Mouse (Mus musculus) liver, adult 2 months (tissue): Measurements from ENCODE around the gene Nkain2. TPM values are rescaled to one million over a fixed set of nuclear protein-coding genes. Genes with fewer than 3 reads are reported as not detected.

Source experiments
- DNase-seq: peaks from one replicate; pipeline ENCODE4 v3.0.0-alpha.2; 2011; ENCODE audit warnings: low read depth, low spot score; ENCODE audit errors: extremely low read depth
- H3K27ac ChIP-seq: fragments of 200-500 bp; replicated peaks from 2 replicates; pipeline ENCODE4 v1.5.1; 2012; ENCODE audit warnings: low read depth, mild to moderate bottlenecking, control low read depth, inconsistent platforms, low read length; ENCODE audit not compliant: insufficient read depth
- H3K27me3 ChIP-seq: fragments of 200-500 bp; 2 replicates; pipeline ENCODE4 v1.6.1; 2012; ENCODE audit warnings: mild to moderate bottlenecking, moderate library complexity, low read length, inconsistent platforms; ENCODE audit not compliant: control insufficient read depth, insufficient read depth
- H3K36me3 ChIP-seq: fragments of 200-500 bp; 2 replicates; pipeline ENCODE4 v1.6.1; 2012; ENCODE audit warnings: low read length, inconsistent platforms; ENCODE audit not compliant: control insufficient read depth, insufficient read depth
- H3K4me1 ChIP-seq: fragments of 200-500 bp; 2 replicates; pipeline ENCODE4 v1.6.1; 2011; ENCODE audit warnings: low read length; ENCODE audit not compliant: control insufficient read depth, insufficient read depth
- H3K4me3 ChIP-seq: fragments of 200-500 bp; 2 replicates; pipeline ENCODE4 v1.5.1; 2011; ENCODE audit warnings: low read depth, mild to moderate bottlenecking, control low read depth, low read length, moderate library complexity; ENCODE audit not compliant: insufficient read depth
- H3K79me2 ChIP-seq: fragments of 200-500 bp; 2 replicates; pipeline ENCODE4 v1.6.1; 2012; ENCODE audit warnings: inconsistent platforms, mild to moderate bottlenecking, low read length, moderate library complexity; ENCODE audit not compliant: control insufficient read depth, insufficient read depth
- H3K9ac ChIP-seq: fragments of 200-500 bp; 2 replicates; pipeline ENCODE4 v1.6.1; 2012; ENCODE audit warnings: low read depth, mild to moderate bottlenecking, control low read depth, inconsistent platforms, low read length
- CTCF ChIP-seq: fragments of 200-500 bp; IDR thresholded peaks from 2 replicates; pipeline ENCODE4 v1.5.1; 2011; ENCODE audit warnings: low read depth, low read length, control low read depth
- POLR2A ChIP-seq: fragments of 200-500 bp; IDR thresholded peaks from 2 replicates; pipeline ENCODE4 v1.6.1; 2011; ENCODE audit warnings: low read length, control low read depth; ENCODE audit not compliant: insufficient read depth; ENCODE audit errors: extremely low read depth
- WGBS: fragments of 180-500 bp; shearing (Covaris S2); methylation state at CpG from one replicate; pipeline ENCODE4 v1.1.7; 2018; 5-methylcytosine and 5-hydroxymethylcytosine counted together
- polyA plus RNA-seq: library from polyadenylated mRNA; depleted of rRNA; stranded (reverse); fragments of >200 nt; gene quantifications from 2 replicates; pipeline ENCODE4 v1.2.3, GENCODE M21; 2012
- total RNA-seq: library from RNA; depleted of rRNA; stranded (reverse); fragments of >200 nt; gene quantifications from 2 replicates; pipeline ENCODE4 v1.2.3, GENCODE M21; 2014

The Nkain2 gene
- total and polyA plus RNA-seq, 2 experiments, result 0.23 to 0.55 TPM

- 73% methylated on average over 3 of the region's 3 CpGs for WGBS
These were observed 707.3 kb downstream of the Nkain2 start for GRCm38 (mm10) chr10:32182951-32183350.

GRCm38 (mm10) chr10:32091354-32091753 lies 798.9 kb downstream of the Nkain2 start:
- H3K36me3 ChIP-seq, result no peaks in the 10 kb centered on the region
- no peaks in the 10 kb centered on the region for H3K4me1 ChIP-seq
- 85% methylated on average over 1 of the region's 1 CpGs for WGBS
- no peaks in the 10 kb centered on the region for H3K27me3 ChIP-seq
- no peak for DNase-seq
- H3K79me2 ChIP-seq, result no peaks in the 10 kb centered on the region
- H3K9ac ChIP-seq, result no peak overlapping the region
- TF ChIP-seq POLR2A (no peak), CTCF (no peak)
- no peak overlapping the region for H3K27ac ChIP-seq
- no peak overlapping the region for H3K4me3 ChIP-seq

More at GRCm38 (mm10) chr10:32182951-32183350, 707.3 kb downstream of the Nkain2 start:
- Histone ChIP-seq H3K4me3 (no peak overlapping the region), H3K27ac (no peak overlapping the region), H3K79me2 (no peaks in the 10 kb centered on the region), H3K9ac (no peak overlapping the region), H3K4me1 (no peaks in the 10 kb centered on the region), H3K27me3 (no peaks in the 10 kb centered on the region), H3K36me3 (no peaks in the 10 kb centered on the region)
- no peak for DNase-seq
- no peak for TF ChIP-seq POLR2A
- TF ChIP-seq CTCF, result no peak

GRCm38 (mm10) chr10:32060396-32060795 lies 829.9 kb downstream of the Nkain2 start:
- WGBS, result 77% methylated on average over 6 of the region's 6 CpGs
- TF ChIP-seq CTCF (no peak), POLR2A (no peak)

GRCm38 (mm10) chr10:32058251-32058650 lies 832.0 kb downstream of the Nkain2 start:
- WGBS, result 68% methylated on average over 2 of the region's 2 CpGs

More at GRCm38 (mm10) chr10:32060396-32060795, 829.9 kb downstream of the Nkain2 start:
- H3K27me3 ChIP-seq, result no peaks in the 10 kb centered on the region
- H3K27ac ChIP-seq, result no peak overlapping the region
- H3K4me3 ChIP-seq, result no peak overlapping the region
- DNase-seq, result no peak
- H3K9ac ChIP-seq, result no peak overlapping the region
- no peaks in the 10 kb centered on the region for H3K79me2 ChIP-seq
- no peaks in the 10 kb centered on the region for H3K36me3 ChIP-seq
- no peaks in the 10 kb centered on the region for H3K4me1 ChIP-seq

GRCm38 (mm10) chr10:32052546-32053295 lies 837.5 kb downstream of the Nkain2 start:
- no peak overlapping the region for H3K27ac ChIP-seq
- H3K9ac ChIP-seq, result no peak overlapping the region
- H3K27me3 ChIP-seq, result no peaks in the 10 kb centered on the region
- 61% methylated on average over 5 of the region's 5 CpGs for WGBS
- TF ChIP-seq CTCF (no peak), POLR2A (no peak)
- DNase-seq, result no peak
- no peak overlapping the region for H3K4me3 ChIP-seq
- H3K36me3 ChIP-seq, result no peaks in the 10 kb centered on the region
- H3K79me2 ChIP-seq, result no peaks in the 10 kb centered on the region
- no peaks in the 10 kb centered on the region for H3K4me1 ChIP-seq

More at GRCm38 (mm10) chr10:32058251-32058650, 832.0 kb downstream of the Nkain2 start:
- no peak for TF ChIP-seq CTCF
- no peak for TF ChIP-seq POLR2A
- H3K9ac ChIP-seq, result no peak overlapping the region
- H3K36me3 ChIP-seq, result no peaks in the 10 kb centered on the region
- DNase-seq, result no peak
- H3K27ac ChIP-seq, result no peak overlapping the region
- H3K79me2 ChIP-seq, result no peaks in the 10 kb centered on the region
- H3K27me3 ChIP-seq, result no peaks in the 10 kb centered on the region
- H3K4me1 ChIP-seq, result no peaks in the 10 kb centered on the region
- H3K4me3 ChIP-seq, result no peak overlapping the region

GRCm38 (mm10) chr10:32052045-32052444 lies 838.2 kb downstream of the Nkain2 start:
- no peak for TF ChIP-seq POLR2A
- no peak for TF ChIP-seq CTCF
- Histone ChIP-seq H3K9ac (no peak overlapping the region), H3K4me3 (no peak overlapping the region), H3K4me1 (no peaks in the 10 kb centered on the region), H3K27me3 (no peaks in the 10 kb centered on the region), H3K36me3 (no peaks in the 10 kb centered on the region), H3K79me2 (no peaks in the 10 kb centered on the region), H3K27ac (no peak overlapping the region)
- no peak for DNase-seq
- WGBS, result 73% methylated on average over 6 of the region's 6 CpGs
